Mouse (Mus musculus) left cerebral cortex, adult 18-20 months (tissue): ENCODE measurements around the gene Adam8. TPM values are rescaled to one million over a fixed set of nuclear protein-coding genes. Genes with fewer than 3 reads are reported as not detected.
A peak's percentile ranks its signal among the peaks of the same experiment; 100 is the strongest.

Experiments used
- DNase-seq, 2 experiments: peaks; one replicate each; pipeline ENCODE4 v3.0.0; 2021 to 2022; ENCODE audit warnings: low spot score in 2 of 2, mixed read lengths in 1 of 2
- microRNA-seq, 2 experiments: library from miRNA; unstranded; fragments of <30 nt; microRNA quantifications; one replicate each; pipeline ENCODE4 v1.2.0; 2021
- total RNA-seq, 2 experiments: library from RNA; stranded (reverse); gene quantifications; 2 replicates each; pipeline ENCODE4 v1.2.3; 2021

Gene Adam8
- total RNA-seq, 2 experiments from 2014 or later: 3.3 TPM

DNA sequence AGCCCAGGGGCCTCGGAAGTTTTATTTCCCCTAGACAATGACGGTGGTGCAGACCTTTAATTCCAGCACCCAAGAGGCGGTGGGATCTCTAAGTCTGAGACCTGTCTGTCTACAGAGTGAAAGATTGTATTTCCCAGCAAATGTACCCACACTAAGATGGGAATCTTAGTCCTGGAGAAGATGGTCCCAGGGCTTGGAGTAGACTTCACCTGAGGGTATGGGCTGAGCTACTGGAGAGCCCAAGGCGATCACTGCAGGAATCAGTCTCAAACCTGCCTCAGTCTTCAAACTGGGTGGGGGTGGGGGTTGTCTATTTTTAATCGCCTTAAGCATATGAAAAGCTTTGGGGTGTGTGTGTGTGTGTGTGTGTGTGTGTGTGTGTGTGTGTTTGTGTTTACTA, 46.3 kb downstream of the Adam8 start:
- DNase-seq: no peak

- DNase-seq: no peak
Observed at GRCm38 (mm10) chr7:139945516-139945915, 46.8 kb downstream of the Adam8 start.

DNA sequence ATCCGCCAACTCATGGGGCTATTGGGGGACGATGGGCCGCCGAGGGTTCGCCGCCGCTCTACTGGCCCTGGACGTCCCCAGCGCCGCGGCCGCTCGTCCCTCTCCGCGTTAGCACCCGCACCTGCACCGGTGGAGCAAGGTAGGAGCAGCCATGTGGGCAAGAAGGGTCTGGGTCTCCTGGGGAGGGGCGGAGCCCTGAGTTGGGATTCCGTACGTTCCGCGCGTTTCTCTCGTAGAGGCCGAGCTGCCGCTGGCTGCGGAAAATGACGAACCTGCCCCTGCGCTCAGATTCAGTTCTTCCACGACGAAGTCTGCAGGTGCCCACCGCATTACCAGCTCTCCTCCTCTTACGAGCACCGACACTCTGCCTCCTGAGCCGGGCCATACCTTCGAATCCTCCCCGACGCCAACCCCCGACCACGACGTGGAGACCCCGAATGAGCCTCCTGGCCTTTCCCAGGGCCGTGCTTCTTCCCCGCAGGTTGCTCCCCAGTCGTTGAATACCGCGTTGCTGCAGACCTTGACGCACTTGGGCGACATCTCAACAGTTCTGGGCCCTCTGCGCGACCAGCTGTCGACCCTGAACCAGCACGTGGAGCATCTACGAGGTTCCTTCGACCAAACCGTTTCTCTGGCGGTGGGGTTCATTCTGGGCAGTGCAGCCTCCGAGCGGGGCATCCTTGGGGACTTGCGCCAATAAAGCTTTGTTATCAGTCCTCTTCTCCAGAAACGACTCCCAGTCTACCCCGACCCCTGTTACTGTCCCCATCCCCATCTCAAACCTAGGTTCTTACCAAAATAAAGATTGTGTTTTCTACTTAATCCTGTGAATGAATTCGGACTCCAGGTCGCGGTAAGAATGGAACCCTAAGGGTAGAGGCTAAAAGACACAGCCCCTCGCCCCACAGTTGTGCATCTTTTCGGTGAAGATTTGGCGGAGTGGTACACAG, 47.8 kb downstream of the Adam8 start:
- DNase-seq: no peak

- DNase-seq: peak in 1 of 2 experiments; percentile 30
Observed at GRCm38 (mm10) chr7:139943674-139944281, 48.6 kb downstream of the Adam8 start, which contains the start of gene Utf1. Gene Utf1 (plus strand): TSS chr7:139943789.

DNA sequence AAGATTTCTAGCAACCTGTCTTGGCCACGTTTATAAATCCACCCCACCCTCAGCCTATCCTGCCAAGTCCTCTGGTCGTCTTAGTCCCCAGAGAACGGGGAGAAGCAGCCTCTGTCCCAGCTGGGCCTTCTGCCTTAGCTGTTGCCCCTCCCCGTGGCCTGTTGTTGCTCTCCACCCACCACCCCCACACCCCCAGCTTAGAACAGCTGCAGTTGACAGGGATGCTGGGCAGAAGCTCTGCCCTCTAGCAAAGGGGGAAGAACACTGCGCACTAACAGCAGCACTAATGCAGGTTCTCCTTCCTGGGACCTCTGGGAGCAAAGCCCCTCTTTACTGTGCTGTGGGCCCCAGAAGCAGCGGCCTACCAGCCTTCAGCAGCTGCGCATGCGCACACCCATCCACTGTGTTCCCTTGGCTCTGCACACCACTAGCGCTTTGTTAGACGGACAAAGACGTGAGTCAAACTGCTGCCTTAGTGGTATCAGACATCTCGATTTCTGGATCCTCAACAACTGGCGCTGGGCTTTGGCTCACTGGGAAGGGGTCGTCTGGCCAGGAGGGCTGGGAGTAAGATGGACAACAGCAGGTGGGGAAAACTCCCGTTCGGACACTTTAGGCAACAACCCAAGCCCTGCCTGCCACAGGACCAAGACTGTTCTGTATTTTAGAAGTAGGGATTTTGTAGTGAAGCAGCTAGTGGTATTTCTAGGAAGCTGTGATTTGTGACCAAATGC, 51.7 kb downstream of the Adam8 start:
- DNase-seq: no peak

DNA sequence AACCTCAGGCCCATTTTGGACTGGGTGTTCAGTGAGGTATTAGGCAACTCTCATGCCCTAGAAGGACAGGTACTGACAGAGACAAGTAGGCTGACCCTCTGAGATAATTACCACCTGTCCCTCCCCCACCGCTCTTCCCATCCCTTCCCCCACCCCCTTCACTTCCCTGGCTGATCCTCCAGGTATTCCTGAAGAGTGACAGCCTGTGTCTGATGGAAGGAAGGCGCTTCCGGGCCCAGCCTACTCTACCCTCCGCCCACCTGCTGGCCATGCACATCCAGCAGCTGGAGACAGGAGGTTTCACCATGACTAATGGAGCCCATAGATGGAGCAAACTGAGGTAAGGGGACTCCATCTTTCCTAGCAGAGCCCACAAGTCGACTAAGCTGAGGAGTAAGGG, 54.6 kb downstream of the Adam8 start:
- DNase-seq: no peak

GRCm38 (mm10) chr7:139937138-139937537, 55.2 kb downstream of the Adam8 start:
- no peak for DNase-seq

DNA sequence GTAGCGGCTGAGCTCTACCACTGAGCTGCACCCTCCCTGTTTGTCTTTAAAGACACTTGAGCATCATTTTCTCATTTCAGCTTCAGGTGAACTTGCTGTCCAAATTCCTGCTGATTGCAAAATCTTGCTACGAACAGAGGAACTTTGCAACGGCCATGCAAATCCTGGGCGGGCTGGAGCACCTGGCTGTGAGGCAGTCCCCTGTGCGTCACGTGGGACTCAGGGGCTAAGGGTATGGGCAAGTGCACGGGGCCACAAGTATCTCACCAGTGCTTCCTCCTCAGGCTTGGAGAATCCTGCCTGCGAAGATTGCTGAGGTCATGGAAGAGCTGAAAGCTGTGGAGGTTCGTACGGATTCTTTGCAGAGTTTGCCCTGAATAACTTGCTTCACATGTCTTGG, 55.7 kb downstream of the Adam8 start:
- DNase-seq: no peak

GRCm38 (mm10) chr7:139930732-139931131, 61.6 kb downstream of the Adam8 start:
- DNase-seq: peak; percentile 20 to 53

Small RNA genes lying within 50 kb of the gene (microRNA-seq; reads per million reads assigned to microRNA genes)
- 1.2 to 1.3 reads per million in 2 experiments for gene Mir202
- gene Mir7062: 1.1 to 2.5 reads per million in 2 experiments
- gene mmu-mir-7686: 0 to 0.42 reads per million in 2 experiments

Other genes with a start within 250 kb of the Adam8 start
- gene Adgra1, start 158.4 kb downstream of the Adam8 start, total RNA-seq: 10 to 100 TPM; 57.0 to 71.9 TPM
- gene Kndc1, start 97.9 kb downstream of the Adam8 start, total RNA-seq: 10 to 100 TPM; 67.7 to 74.7 TPM
- not detected for gene Utf1, start 48.8 kb downstream of the Adam8 start, total RNA-seq
- gene 6430531B16Rik, start 13.8 kb downstream of the Adam8 start, total RNA-seq: 1 to 10 TPM in 1 of 2 experiments, under 1 TPM in 1; 0.96 to 1.7 TPM
- gene Zfp511, start 43.8 kb upstream of the Adam8 start, total RNA-seq: 10 to 100 TPM; 22.2 to 26.3 TPM
- gene Tubgcp2, start 44.1 kb upstream of the Adam8 start, total RNA-seq: 10 to 100 TPM; 34.5 to 36.1 TPM
- gene Msx3, start 56.5 kb upstream of the Adam8 start, total RNA-seq: not detected
- gene Caly, start 90.0 kb upstream of the Adam8 start, total RNA-seq: 100 to 1,000 TPM; 188 to 210 TPM
- not detected for gene Prap1, start 100.8 kb upstream of the Adam8 start, total RNA-seq
- gene Fuom, start 109.9 kb upstream of the Adam8 start, total RNA-seq: 10 to 100 TPM; 51.3 to 51.4 TPM
- 1 to 10 TPM; 4.7 to 5.0 TPM for gene Paox, start 123.2 kb upstream of the Adam8 start, total RNA-seq
- gene Echs1, start 123.9 kb upstream of the Adam8 start, total RNA-seq: 10 to 100 TPM; 54.7 to 55.9 TPM
- gene Mtg1, start 145.0 kb upstream of the Adam8 start, total RNA-seq: 10 to 100 TPM; 20.3 to 27.5 TPM
- gene Sprn, start 162.3 kb upstream of the Adam8 start, total RNA-seq: 100 to 1,000 TPM; 119 to 120 TPM
- not detected for gene Olfr522, start 172.2 kb upstream of the Adam8 start, total RNA-seq
- not detected for gene Olfr523, start 180.7 kb upstream of the Adam8 start, total RNA-seq
- gene Olfr524, start 213.4 kb upstream of the Adam8 start, total RNA-seq: not detected
- not detected for gene Cd163l1, start 225.7 kb upstream of the Adam8 start, total RNA-seq